Mouse (Mus musculus) kidney, postnatal 14 days (tissue): ENCODE data around the gene Eln.

Experiments
- DNase-seq: peaks from one replicate; pipeline ENCODE4 v3.0.0; 2022; ENCODE audit warnings: mixed read lengths

Gene Eln

GRCm38 (mm10) chr5:134680238-134680637 is 66.9 kb downstream of the Eln start:
- DNase-seq, result peak; percentile 41

GRCm38 (mm10) chr5:134678827-134679546 is 68.1 kb downstream of the Eln start:
- DNase-seq, result peak; percentile 43

GRCm38 (mm10) chr5:134678031-134678430 is 69.1 kb downstream of the Eln start:
- peak; percentile 17 for DNase-seq

- DNase-seq, result no peak
Measured at GRCm38 (mm10) chr5:134677491-134677890, 69.6 kb downstream of the Eln start.

- peak; percentile 88 for DNase-seq
Measured at GRCm38 (mm10) chr5:134675956-134676759, 71.0 kb downstream of the Eln start.

- DNase-seq, result no peak
Measured at GRCm38 (mm10) chr5:134674977-134675376, 72.1 kb downstream of the Eln start.

- no peak for DNase-seq
Measured at GRCm38 (mm10) chr5:134672611-134673010, 74.5 kb downstream of the Eln start.

GRCm38 (mm10) chr5:134672198-134672516 is 75.0 kb downstream of the Eln start:
- DNase-seq, result no peak

GRCm38 (mm10) chr5:134671335-134672197 is 75.6 kb downstream of the Eln start:
- peak; percentile 37 for DNase-seq

GRCm38 (mm10) chr5:134669001-134669708 is 78.0 kb downstream of the Eln start:
- DNase-seq, result no peak

- DNase-seq, result peak; percentile 21
Measured at GRCm38 (mm10) chr5:134668495-134668894, 78.6 kb downstream of the Eln start.

GRCm38 (mm10) chr5:134656708-134657107 is 90.4 kb downstream of the Eln start:
- no peak for DNase-seq
